Mouse (Mus musculus): ENCODE measurements at regions not wholly inside any gene's neighbourhood (a gene's known extent, or its start where the extent isn't known, plus 50 kb on each side); places are given as distances from the start of the nearest gene placed in this dataset.
A peak's percentile ranks its signal among the peaks of the same experiment; 100 is the strongest.
"Not testable (repeated sequence)": the region's sequence is repeated elsewhere in the genome, so short reads cannot be mapped to it uniquely, and the experiment has no call there.

DNA sequence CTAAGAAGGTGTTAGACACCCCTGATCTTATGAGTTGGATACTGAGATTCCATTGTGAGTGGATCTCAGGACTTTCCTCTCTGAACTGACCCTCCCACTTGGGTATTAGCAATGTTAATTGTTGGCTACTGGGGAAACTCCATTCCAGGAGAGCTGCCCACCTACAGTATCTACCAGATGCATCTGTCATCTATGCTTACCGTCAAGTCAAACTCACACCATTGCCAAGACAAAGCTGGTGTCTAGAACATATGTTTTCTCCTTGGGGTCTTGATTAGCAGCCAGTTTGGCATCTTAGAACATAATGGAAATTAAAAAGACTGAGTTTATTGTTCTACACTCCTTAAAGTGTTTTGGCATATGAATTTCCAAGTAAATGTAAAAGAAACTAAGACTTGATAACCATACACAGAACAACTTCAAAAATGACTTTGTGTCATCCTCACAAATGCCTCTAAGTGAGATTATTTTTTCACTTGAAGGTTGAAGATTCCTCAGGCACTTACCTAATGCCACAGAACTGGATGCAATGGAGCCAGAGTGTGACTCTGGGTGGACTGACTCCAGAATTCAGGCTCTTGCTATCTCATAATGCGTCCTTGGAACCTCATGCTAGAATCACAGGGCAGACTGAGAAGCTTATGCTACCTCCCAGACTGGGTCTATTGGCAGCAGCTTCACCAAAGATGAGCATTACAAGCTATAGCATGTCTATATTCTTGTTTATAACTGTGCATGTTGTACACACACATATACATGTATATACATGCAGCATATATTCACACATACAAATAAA, 107.5 kb upstream of the Rnf152 start:
- no peak for DNase-seq (ENCODE audit: low read depth, low spot score)

DNA sequence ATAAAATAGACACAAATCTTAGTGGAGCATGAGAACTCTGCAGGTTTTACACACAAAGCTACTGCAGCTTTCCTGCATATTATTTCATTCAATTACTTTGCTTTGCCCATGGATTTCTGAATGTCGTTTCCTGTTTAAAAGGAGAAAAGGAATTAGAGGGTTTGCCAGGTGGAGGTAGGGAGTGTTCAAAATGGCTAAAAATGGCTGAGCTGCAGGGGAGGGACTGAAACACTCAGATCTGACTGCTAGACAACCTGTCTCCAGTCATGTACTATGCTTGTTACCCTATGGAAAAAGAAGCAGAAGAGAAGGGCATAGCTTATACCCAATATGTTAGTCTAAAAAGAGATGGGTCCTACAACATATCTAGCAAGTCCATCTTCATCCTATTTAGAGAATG, 106.2 kb upstream of the Rnf152 start:
- no peak for DNase-seq (ENCODE audit: low read depth, low spot score)

DNA sequence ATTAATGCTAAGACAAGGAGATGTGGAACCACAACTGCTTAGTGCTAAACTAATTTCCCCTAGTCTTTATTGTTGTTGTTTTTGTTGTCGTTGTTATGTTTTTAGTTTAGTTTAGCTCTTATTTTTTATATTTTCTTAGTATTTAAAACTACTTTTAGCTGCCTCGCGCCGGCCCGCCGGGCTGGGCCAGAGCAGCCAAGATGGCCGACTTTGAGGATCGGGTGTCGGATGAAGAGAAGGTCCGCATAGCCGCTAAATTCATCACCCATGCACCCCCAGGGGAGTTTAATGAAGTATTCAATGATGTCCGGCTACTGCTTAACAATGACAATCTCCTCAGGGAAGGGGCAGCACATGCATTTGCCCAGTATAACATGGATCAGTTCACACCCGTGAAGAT, 99.3 kb upstream of the Rnf152 start:
- not testable (repeated sequence) for DNase-seq (ENCODE audit: low read depth, low spot score)

DNA sequence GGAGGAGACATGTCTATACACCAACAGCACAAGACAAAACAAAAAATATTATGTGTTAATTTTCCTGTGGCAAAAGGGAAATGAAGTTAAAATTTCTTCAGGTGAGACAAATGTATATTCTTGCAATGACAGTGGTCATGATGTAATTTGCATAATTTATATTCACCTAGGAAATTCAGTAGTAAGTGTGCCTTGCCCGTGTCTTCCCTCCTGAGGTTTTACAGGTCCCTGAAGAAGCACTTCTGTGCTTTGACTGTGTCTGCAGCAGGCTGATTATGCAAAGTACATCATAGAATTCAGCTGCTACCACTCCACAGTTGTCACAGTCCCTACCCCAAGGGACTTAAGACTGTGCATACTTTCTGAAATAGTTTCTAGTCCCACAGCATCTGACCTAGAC, 98.2 kb upstream of the Rnf152 start:
- no peak for DNase-seq (ENCODE audit: low read depth, low spot score)

DNA sequence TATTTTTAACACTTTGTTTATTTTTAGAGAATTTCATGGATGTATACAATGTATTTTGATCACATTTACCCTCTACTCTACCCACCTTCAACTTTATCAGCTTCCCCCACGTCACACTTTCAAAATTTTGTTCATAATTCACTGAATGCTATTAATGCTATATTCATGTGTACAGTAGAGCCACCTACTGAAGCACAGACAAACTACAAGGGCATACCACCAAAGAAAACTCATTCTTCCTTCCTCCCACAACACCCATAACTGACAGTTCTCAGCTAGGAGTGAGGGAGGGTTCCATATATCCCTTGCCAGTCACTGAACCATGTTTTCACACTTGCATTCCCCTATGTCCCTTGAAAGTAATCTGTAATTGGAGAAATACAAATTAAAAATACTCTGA, 89.7 kb upstream of the Rnf152 start:
- DNase-seq (ENCODE audit: low read depth, low spot score): no peak

DNA sequence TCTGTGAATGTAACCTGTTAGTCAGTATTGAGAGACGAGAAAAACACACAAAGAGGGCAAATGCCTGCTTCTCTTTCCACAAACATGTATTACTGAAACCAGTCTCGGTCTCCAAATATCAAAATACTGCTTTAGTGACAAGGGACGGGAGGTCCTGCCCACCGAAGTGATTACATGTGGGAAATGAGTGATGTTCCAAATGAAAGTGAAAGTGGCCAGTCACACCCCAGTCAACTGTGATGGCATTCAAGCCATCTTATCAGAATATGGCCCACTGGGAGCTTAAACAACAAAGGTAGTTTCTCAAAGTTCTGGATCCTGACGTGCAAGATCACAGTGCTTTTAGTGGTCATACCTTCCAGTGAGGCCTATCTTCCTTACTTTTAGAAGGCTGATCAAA, 87.0 kb upstream of the Rnf152 start:
- DNase-seq (ENCODE audit: low read depth, low spot score): no peak

DNA sequence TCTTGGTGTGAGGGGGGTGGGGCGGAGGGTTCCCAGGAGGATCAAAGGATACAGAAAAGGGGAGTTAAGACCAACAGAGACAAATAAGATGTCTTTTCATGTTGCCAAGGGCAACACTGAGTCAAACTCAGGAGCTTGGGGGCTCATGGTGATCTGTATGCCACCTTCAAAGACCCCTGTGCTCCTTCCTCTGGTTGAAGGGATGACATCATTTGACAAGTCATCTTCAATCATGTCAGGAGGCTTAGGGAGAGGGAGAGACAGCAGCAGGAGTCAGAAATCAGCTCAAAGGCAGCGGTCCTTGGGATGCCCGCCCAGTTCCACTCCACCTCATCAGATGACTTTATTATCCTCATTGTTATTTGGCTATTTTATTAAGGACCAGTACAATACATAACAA, 83.8 kb upstream of the Rnf152 start:
- DNase-seq (ENCODE audit: low read depth, low spot score): no peak

DNA sequence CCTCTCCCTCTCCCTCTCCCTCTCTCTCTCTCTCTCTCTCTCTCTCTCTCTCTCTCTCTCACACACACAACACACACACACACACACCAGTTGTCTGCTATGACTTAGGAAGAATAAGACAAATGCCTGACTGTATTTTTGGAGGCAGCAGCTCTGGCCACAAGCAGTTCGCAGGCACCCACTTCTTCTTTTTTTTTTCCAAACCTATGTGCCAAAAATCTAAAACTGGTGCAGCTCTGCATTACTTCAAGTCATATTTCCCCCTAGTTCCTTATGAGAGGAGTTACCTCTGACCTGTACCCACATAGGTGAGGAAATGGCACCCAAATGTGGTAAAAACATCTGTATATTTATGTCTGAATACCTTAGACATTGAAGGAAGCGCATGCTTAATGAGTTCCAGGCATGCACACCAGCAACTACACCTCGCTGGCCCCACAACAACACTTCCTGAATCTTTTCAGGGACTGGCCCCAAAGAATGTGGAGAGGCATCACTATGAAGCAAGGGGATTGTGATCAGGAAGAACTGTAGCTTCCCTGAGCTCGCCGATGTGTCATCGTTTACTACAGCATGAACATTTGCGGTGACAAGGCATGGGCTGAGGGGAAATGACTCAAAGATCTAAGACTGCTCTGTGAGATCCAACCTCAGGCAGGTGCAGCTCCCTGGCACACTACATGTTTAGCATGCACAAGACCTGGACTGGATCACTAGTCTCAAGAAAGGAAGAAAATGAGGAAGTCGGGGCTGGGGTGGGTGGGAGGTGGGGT, 78.3 kb upstream of the Rnf152 start:
- no peak for DNase-seq (ENCODE audit: low read depth, low spot score)

DNA sequence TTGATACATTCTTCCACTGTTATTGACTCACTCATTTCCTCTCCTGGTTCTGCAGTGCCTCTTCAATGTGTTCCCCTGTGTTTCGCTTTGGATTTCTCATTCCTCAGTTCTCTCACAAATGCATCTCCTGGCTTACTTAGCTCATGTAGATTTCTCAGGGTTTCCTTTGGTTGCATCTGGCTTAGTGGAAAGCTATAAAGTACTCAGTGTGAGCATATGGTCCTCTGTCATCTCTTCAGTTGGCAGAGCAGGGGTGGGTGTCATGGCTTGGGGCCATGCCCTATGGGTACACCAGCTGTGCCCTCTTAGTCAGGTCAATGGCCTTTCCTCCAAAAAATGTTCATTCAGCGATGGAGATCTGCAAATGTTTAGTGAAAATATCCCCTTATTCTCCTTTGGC, 77.4 kb upstream of the Rnf152 start:
- DNase-seq (ENCODE audit: low read depth, low spot score): no peak

DNA sequence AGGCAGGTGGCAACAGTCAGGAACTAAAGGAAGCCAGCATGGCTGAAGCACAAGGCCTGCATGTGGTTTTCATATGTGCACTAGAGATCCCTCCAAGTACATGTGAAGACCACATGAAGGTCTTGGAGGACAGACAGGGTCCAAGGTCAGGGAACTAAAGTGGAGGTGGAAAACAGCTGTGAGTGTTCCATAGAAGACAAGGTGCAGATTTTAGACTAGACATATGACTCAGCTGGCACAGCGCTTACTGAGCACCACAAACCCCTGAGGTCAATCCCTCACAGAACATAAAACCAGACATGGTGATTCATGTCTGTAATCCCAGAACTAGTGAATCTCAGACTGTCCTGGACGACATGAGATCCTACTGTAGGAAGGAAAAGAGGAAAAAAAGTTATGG, 75.3 kb upstream of the Rnf152 start:
- DNase-seq (ENCODE audit: low read depth, low spot score): no peak

DNA sequence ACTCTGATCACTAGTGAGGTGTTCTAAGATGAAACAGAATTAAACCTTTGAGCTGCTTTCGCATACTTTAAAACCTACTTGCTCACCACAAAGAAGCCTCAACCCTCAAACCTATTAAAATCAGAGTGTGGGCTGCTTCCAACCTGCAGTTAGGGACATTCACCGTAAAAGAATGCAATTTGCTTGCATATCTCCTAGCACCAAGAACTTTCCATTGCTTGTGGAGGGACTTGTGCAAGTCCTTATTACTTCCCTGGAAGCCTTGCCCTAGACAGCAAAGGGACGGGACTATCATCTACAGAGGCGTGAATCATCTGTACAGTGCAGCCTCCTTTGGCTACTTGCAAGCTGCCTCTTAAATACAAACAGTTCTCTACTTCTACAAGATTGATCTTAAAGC, 74.2 kb upstream of the Rnf152 start:
- no peak for DNase-seq (ENCODE audit: low read depth, low spot score)

DNA sequence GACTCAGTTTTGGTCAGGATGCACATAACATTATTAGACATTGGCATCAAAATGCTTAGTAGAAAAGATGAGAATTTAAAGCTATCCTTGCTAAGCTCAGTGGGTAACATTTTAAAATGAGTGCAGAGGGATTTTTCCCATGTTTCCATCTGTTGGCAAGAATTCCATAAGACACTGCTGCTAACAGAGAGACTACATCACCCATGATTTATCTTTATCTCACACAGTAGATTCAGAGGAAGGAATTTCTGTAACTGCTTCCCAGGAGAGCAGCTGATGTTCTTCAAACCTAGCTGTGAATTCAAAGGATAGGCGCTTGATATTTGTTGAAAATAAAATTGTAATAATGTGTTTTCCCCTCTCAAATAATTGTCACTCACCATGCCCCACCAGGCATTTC, 71.7 kb upstream of the Rnf152 start:
- DNase-seq (ENCODE audit: low read depth, low spot score): no peak

DNA sequence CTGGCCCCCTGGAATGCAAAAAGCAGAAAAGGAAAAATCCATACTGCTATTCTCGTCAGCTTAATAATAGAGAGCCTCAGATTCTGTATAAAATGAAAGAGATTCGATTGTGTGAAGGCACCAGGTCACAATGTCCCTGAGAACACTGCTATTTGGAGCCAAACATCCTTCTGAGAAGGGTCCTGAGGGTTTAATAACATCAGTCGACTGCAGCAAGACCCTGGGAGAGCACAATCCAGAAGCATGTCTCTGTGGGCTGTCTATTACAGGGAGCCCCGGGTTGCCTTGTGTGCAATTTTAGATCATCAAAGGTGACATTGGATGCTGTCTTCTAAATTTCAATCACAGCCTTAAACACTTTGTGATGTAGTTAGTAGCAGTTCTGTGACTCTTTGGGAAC, 69.6 kb upstream of the Rnf152 start:
- DNase-seq (ENCODE audit: low read depth, low spot score): no peak

DNA sequence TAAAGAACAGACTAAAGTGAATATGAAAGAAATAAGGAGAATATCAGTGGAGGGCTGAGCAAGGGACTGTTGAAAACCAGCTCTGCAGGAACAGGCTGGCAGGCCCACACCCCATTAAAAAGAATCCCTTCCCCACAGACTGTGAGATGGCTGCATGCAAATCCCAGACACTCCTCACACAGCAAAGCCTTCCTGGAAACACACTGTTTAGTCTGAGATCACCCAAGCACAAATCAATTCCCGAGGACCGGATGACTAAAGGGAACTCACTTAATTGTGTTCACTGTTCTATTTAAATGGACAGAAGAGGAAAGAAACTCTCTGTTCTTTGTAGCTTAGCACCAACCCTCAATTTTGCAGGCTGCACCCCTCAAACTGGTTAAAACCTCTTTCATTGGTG, 66.9 kb upstream of the Rnf152 start:
- peak; percentile 31 for DNase-seq (ENCODE audit: low read depth, low spot score)

DNA sequence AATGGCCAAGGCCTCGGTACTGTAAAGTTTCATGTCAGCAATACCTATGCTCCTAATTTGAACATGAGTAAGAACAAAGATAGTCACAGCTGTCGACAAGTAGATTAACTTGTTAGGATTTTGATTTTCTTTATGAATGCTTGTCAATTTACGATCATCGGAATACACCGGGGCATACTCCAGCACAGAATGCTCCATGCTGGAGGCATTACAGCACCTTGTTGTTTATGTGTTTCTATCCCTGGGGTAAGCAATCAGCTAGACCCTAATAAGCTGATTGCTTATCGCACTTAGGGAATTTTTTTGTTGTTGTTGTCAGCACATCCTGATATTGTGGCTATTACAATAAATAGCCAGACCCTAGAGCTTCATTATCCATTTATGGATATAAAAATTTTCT, 66.4 kb upstream of the Rnf152 start:
- no peak for DNase-seq (ENCODE audit: low read depth, low spot score)

DNA sequence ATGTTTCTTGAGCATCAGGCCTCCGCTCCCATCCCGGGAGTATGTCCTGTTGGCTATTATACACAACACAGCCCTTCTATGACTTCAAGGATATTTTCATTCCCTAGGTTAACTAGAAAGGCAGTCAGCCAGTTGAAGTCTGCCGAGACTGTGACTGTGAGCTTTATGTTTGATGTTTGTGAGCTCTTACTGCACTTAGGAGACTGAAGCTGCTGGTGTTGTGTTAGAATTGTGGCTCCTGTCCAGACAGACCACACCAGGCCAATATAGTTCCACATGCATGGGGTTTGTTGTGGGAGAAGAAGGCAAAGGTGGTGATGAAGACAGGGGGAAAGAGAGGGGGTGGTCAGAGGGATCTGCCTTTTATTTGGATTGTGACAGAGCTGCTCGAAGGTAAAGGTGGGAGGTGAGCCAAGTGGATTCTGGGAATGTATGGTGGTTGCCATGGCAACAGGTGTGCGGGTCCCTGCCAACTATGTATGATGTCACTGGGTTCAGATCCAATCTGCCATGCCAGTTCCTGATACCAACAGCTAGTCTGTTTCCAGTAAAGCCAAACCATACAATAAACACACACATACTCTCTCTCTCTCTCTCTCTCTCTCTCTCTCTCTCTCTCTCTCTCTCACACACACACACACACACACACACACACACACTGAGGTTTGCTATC, 64.0 kb upstream of the Rnf152 start:
- no peak for DNase-seq (ENCODE audit: low read depth, low spot score)
